Mouse (Mus musculus) ES-E14 (cell line): ENCODE data around the gene Elp5.

Experiments
- CHD2 ChIP-seq: IDR thresholded peaks from 2 replicates; pipeline ENCODE4 v1.6.1; 2014; ENCODE audit warnings: mild to moderate bottlenecking, low read depth, low read length, inconsistent platforms
- HCFC1 ChIP-seq: IDR thresholded peaks from 2 replicates; pipeline ENCODE4 v1.6.1; 2012; ENCODE audit warnings: low read length, inconsistent platforms, borderline replicate concordance; ENCODE audit not compliant: insufficient read depth
- MAFK ChIP-seq: IDR thresholded peaks from 2 replicates; pipeline ENCODE4 v1.6.1; 2014; ENCODE audit warnings: mild to moderate bottlenecking, low read depth, low read length, inconsistent platforms; ENCODE audit not compliant: insufficient read depth
- ZC3H11A ChIP-seq: IDR thresholded peaks from 2 replicates; pipeline ENCODE4 v1.6.1; 2012; ENCODE audit warnings: low read depth, mild to moderate bottlenecking, inconsistent platforms, low read length, borderline replicate concordance
- ZNF384 ChIP-seq: IDR thresholded peaks from 2 replicates; pipeline ENCODE4 v1.6.1; 2012; ENCODE audit warnings: low read depth, low read length, inconsistent platforms

GRCm38 (mm10) chr11:69980196-69981140 lies 1.8 kb downstream of the Elp5 start:
- TF ChIP-seq ZNF384 (no peak), MAFK (no peak), HCFC1 (peak; percentile 71; the same call in 1 of the 2 replicates), ZC3H11A (no peak), CHD2 (peak; percentile 29; the same call in 1 of the 2 replicates)
